Mouse (Mus musculus) hindbrain, embryonic 16.5 days (tissue): ENCODE measurements around the gene Pth2. TPM values are rescaled to one million over a fixed set of nuclear protein-coding genes. Genes with fewer than 3 reads are reported as not detected.
"Not testable (repeated sequence)": the region's sequence is repeated elsewhere in the genome, so short reads cannot be mapped to it uniquely, and the experiment has no call there.

Experiments used
- ATAC-seq: fragments of 200-750 bp; cut with Nextera tagmentation; 2 replicates; pipeline ENCODE4 v1.8.0; 2017; ENCODE audit warnings: moderate TSS enrichment, moderate library complexity
- H3K27ac ChIP-seq: fragments of 300-500 bp; sonication (generic); 2 replicates; pipeline ENCODE4 v1.5.1; 2014; ENCODE audit warnings: low read depth, mild to moderate bottlenecking, control low read depth, low read length, moderate library complexity
- H3K27me3 ChIP-seq: fragments of 300-500 bp; sonication (generic); replicated peaks from 2 replicates; pipeline ENCODE4 v1.6.1; 2014; ENCODE audit warnings: low read length; ENCODE audit not compliant: control insufficient read depth, insufficient read depth
- H3K36me3 ChIP-seq: fragments of 300-500 bp; sonication (generic); 2 replicates; pipeline ENCODE4 v1.6.1; 2014; ENCODE audit warnings: mild to moderate bottlenecking, low read length, moderate library complexity, mixed read lengths; ENCODE audit not compliant: control insufficient read depth, insufficient read depth
- H3K4me1 ChIP-seq: fragments of 300-500 bp; sonication (generic); 2 replicates; pipeline ENCODE4 v1.6.1; 2014; ENCODE audit warnings: low read depth, low read length; ENCODE audit not compliant: control insufficient read depth, insufficient read depth
- H3K4me2 ChIP-seq: fragments of 300-500 bp; sonication (generic); 2 replicates; pipeline ENCODE4 v1.6.1; 2014; ENCODE audit warnings: mild to moderate bottlenecking, low read length, control low read depth, moderate library complexity
- H3K4me3 ChIP-seq: fragments of 300-500 bp; sonication (generic); 2 replicates; pipeline ENCODE4 v1.5.1; 2014; ENCODE audit warnings: mild to moderate bottlenecking, low read length, control low read depth, moderate library complexity
- H3K9ac ChIP-seq: fragments of 300-500 bp; sonication (generic); 2 replicates; pipeline ENCODE4 v1.6.1; 2014; ENCODE audit warnings: low read depth, mild to moderate bottlenecking, control low read depth, low read length, moderate library complexity
- H3K9me3 ChIP-seq: fragments of 300-500 bp; sonication (generic); 2 replicates; pipeline ENCODE4 v1.6.1; 2014; ENCODE audit warnings: mild to moderate bottlenecking, low read length, moderate library complexity; ENCODE audit not compliant: control insufficient read depth
- WGBS: fragments of 180-500 bp; shearing (Covaris S2); extraction: QIAGEN DNeasy Blood & Tissue Kit; methylation state at CpG from one replicate; pipeline ENCODE4 v1.1.7; 2014; 5-methylcytosine and 5-hydroxymethylcytosine counted together
- polyA plus RNA-seq: library from polyadenylated mRNA; unstranded; fragments of >200 nt; fragmentation: Nextera tagmentation; extraction: Ambion mirVana; gene quantifications from 2 replicates; pipeline ENCODE4 v1.2.1, GENCODE M21; 2015

Pth2 gene
- polyA plus RNA-seq, 1 experiment from 2014 or later = 1.4 TPM

DNA sequence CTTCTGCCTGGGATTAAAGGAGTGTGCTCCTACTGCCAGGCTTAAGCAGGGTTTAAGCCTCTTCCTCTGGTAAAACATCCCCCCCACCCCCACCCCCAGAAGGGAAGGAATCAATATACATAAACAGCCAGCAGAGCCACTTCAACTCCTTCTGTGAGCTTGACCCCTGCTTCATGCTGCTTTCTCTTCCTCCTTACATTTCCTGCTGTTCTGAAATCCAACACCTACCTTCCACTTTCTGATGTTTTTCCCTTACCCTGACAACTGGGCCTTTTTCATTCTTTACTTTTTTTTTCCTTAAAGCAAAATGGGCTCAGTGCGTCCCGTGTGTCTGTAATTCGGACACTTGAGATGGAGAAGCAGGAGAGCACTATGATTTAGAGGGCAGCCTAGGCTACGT, 30.5 kb upstream of the Pth2 start:
- Histone ChIP-seq H3K4me3 (no peak overlapping the region), H3K9me3 (no peaks in the 10 kb centered on the region), H3K4me1 (peaks cover 9% of the 10 kb centered on the region), H3K4me2 (no peak overlapping the region), H3K36me3 (no peaks in the 10 kb centered on the region), H3K27me3 (no peaks in the 10 kb centered on the region), H3K9ac (no peak overlapping the region), H3K27ac (no peak overlapping the region)
- WGBS = 70% methylated on average over 4 of the region's 4 CpGs
- ATAC-seq = no peak

DNA sequence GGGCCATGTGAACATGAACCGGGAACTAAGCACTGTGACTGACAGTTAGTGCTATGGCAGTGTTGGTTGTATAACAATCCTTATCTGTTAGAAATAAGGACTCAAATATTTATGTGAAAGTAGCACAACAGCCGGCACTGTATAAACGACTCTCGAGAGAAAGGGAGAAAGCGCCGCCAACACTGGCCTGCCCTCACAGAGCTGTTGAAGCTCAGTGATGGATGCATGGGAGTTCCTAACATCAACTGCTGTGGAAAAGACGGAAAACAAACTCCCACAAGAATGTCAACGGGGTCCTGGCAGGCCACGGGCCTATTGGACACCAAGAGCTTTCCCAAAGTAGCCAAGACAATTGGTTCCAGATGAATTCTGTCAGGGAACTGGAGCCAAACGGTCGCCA, 29.5 kb upstream of the Pth2 start:
- no peak overlapping the region for H3K9ac ChIP-seq
- H3K27me3 ChIP-seq = no peaks in the 10 kb centered on the region
- no peaks in the 10 kb centered on the region for H3K9me3 ChIP-seq
- no peaks in the 10 kb centered on the region for H3K36me3 ChIP-seq
- H3K4me1 ChIP-seq = peaks cover 9% of the 10 kb centered on the region
- no peak overlapping the region for H3K4me2 ChIP-seq
- 57% methylated on average over 11 of the region's 11 CpGs for WGBS
- H3K27ac ChIP-seq = no peak overlapping the region
- H3K4me3 ChIP-seq = no peak overlapping the region
- no peak for ATAC-seq

DNA sequence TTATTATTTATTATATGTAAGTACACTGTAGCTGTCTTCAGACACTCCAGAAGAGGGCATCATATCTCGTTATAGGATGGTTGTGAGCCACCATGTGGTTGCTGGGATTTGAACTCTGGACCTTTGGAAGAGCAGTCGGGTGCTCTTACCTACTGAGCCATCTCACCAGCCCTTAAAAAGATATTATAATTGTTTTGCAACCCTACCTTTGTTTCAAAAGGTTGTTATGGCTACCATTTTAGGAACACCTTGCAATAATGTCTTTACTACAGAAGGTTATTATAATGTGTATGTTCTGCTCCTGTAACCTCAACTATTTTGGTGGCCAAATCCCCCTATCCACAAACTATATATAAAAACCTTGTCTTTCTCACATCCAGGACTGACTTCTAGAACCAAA, 27.7 kb upstream of the Pth2 start:
- not testable (repeated sequence) for H3K4me1 ChIP-seq, H3K4me3 ChIP-seq, H3K27me3 ChIP-seq, H3K4me2 ChIP-seq, ATAC-seq, H3K9ac ChIP-seq, H3K9me3 ChIP-seq, H3K27ac ChIP-seq, H3K36me3 ChIP-seq
- WGBS = 94% methylated on average over 2 of the region's 2 CpGs

DNA sequence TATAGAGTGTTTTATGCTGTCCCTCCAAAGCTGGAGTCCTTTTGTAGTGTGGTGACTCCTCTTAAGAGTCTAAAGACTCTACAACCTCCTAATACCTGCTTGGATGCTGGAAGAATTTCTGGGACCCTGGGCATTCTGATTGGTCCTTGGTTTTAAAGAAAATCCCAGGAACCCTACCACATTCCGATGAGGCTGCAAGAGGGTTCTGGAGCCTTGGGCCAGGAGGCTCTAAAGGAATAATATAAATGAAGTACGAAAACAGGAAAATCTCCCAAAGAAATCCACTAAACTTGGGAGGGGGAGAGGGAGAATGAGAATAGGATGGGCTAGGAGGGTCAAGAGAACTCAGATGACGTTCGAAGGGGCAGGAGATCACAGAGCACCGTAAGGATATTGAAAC, 27.2 kb upstream of the Pth2 start:
- 4% methylated on average over 5 of the region's 5 CpGs for WGBS
- no peaks in the 10 kb centered on the region for H3K27me3 ChIP-seq
- peak overlapping the region; percentile 69 for H3K4me3 ChIP-seq
- H3K9me3 ChIP-seq = no peaks in the 10 kb centered on the region
- ATAC-seq = no peak
- peak overlapping the region; percentile 96 for H3K27ac ChIP-seq
- H3K4me1 ChIP-seq = peaks cover 9% of the 10 kb centered on the region
- peak overlapping the region; percentile 81 for H3K9ac ChIP-seq
- H3K36me3 ChIP-seq = 0 out of 2 replicates have a peak, but pooled peaks cover 4% of the 10 kb centered on the region
- H3K4me2 ChIP-seq = peak overlapping the region; percentile 84

DNA sequence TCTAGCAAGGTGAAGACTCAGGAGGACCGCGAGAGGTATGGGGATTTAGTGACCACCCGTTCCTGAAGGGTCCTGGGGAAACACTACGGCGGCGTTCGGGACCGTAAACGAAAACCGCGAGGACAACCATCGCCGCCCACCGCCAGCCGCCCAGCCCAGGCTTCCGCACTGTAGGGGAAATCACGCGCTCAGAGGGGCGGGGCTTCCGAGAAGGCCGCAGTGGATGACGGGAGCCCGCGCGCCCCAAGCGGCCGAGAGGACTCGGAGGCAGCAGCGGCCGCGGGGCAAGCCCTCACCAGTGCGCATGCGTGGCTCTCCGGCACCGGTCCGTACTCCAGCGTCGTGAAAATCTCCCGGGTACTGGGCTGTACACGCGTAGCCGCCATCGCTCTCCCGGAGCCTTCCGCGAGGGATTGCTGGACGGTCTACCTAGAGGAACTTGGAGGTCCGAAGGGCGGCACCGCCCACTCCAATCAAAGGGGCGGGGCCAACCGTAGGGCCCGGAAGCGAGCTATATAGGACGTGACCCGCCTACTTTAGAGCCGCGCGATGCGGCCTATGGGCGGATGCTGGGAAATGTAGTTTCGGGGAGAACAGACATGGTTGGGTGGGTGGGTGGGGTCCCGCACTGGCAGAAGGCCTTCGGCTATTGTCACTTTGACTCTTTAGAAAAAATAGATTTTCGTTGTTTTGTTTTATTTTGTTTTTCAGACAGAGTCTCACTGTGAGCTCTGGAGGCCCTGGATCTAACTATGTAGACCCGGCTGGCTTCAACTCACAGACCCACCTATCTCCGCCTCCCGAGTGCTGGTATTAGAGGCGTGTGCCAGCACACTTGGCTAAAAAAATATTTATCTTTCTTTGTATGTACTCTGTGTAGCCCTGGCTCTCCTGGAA, 26.5 kb upstream of the Pth2 start, which contains the start of the genes Pih1d1 and Aldh16a1:
Gene Pih1d1 (plus strand): TSS at position 208 of the 897 bp plus-strand sequence.
Gene Aldh16a1 (minus strand): TSS at position 489 of the 897 bp plus-strand sequence.
- H3K27ac ChIP-seq = peak within 1 kb of the TSS; percentile 96
- H3K27me3 ChIP-seq = no peaks in the 10 kb centered on the region
- peak within 1 kb of the TSS; percentile 84 for H3K4me2 ChIP-seq
- H3K36me3 ChIP-seq = 0 out of 2 replicates have a peak, but pooled peaks cover 4% of the 10 kb centered on the region
- WGBS = 4% methylated on average over 67 of the region's 69 CpGs
- H3K4me3 ChIP-seq = peak within 1 kb of the TSS; percentile 69
- peak within 1 kb of the TSS; percentile 81 for H3K9ac ChIP-seq
- H3K4me1 ChIP-seq = peaks cover 9% of the 10 kb centered on the region
- no peaks in the 10 kb centered on the region for H3K9me3 ChIP-seq
- peak; percentile 96 for ATAC-seq

DNA sequence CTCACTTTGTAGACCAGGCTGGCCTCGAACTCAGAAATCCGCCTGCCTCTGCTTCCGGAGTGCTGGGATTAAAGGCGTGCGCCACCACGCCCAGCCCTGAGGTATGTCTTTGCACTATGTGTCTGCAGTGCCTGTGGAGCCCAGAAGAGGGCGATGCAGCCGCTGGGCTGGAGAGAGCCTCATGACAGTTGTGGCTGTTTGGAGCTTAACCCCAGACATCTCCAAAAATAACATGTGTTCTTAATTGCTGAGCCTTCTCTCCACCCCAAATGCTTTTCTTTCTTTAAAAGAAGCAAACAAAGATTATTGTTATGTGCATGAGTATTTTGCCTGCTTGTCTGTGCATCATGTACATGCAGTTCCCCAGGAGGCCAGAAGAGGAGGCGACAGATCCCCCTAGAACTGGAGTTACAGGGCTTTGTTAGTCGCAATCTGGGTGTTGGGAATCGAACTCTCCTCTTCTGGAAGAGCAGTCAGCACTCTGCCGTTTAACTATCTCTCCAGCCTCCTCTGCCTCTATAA, 25.7 kb upstream of the Pth2 start:
- peaks cover 9% of the 10 kb centered on the region for H3K4me1 ChIP-seq
- H3K9ac ChIP-seq = no peak overlapping the region
- peak overlapping the region; percentile 84 for H3K4me2 ChIP-seq
- WGBS = 80% methylated on average over 12 of the region's 12 CpGs
- peak overlapping the region; percentile 69 for H3K4me3 ChIP-seq
- peak overlapping the region; percentile 25; the same call in 1 of the 2 replicates for H3K27ac ChIP-seq
- no peaks in the 10 kb centered on the region for H3K27me3 ChIP-seq
- peaks cover 5% of the 10 kb centered on the region; the same call in 1 of the 2 replicates for H3K36me3 ChIP-seq
- H3K9me3 ChIP-seq = no peaks in the 10 kb centered on the region
- ATAC-seq = no peak

DNA sequence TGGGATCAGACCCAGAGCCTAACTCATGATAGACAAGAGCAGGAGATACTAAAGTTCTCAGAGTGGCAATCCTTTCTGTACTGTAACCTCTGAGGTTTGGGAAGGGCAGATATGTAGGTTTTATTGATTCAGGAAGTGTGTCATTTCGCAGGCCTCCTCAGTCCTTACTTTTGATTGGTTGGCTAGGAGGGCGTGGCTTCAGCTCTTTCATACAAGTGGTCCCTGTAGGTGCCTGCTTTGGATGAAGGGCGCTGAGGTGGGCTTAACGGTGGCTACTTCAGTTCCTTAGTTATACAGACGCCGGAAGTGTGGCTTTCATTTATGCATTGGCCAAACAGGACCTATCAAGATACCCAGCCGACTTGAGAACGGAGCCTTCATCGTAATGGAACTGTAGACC, 25.2 kb upstream of the Pth2 start:
- no peaks in the 10 kb centered on the region for H3K9me3 ChIP-seq
- peaks cover 9% of the 10 kb centered on the region for H3K4me1 ChIP-seq
- 86% methylated on average over 9 of the region's 9 CpGs for WGBS
- no peak overlapping the region for H3K4me3 ChIP-seq
- no peak overlapping the region for H3K27ac ChIP-seq
- H3K4me2 ChIP-seq = peak overlapping the region; percentile 84
- H3K36me3 ChIP-seq = peaks cover 9% of the 10 kb centered on the region; the same call in 1 of the 2 replicates
- no peaks in the 10 kb centered on the region for H3K27me3 ChIP-seq
- no peak for ATAC-seq
- H3K9ac ChIP-seq = no peak overlapping the region

DNA sequence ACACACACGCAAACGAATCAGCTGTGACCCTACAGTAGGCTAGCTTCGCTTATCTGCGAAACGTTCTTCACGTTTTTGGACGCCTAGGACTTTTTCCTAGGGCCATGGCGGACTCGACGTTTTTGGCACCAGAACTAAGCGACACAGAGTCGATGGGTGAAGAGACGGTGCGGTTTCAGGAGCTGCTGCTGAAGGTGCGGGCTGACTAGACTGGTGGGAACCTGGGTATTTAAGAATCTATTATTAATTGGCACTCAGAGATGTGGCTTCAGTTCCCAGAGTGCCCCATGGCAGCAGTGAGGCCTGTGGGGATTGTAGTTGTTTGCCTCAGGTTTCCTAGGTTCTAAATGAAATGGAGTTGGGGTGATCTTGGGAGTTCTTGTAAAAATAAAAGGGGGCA, 24.6 kb upstream of the Pth2 start:
- Histone ChIP-seq H3K27me3 (no peaks in the 10 kb centered on the region), H3K27ac (no peak overlapping the region), H3K4me3 (no peak overlapping the region), H3K36me3 (peaks cover 9% of the 10 kb centered on the region; the same call in 1 of the 2 replicates), H3K9me3 (no peaks in the 10 kb centered on the region), H3K4me1 (peaks cover 9% of the 10 kb centered on the region), H3K9ac (no peak overlapping the region), H3K4me2 (no peak overlapping the region)
- no peak for ATAC-seq
- WGBS = 95% methylated on average over 15 of the region's 15 CpGs

DNA sequence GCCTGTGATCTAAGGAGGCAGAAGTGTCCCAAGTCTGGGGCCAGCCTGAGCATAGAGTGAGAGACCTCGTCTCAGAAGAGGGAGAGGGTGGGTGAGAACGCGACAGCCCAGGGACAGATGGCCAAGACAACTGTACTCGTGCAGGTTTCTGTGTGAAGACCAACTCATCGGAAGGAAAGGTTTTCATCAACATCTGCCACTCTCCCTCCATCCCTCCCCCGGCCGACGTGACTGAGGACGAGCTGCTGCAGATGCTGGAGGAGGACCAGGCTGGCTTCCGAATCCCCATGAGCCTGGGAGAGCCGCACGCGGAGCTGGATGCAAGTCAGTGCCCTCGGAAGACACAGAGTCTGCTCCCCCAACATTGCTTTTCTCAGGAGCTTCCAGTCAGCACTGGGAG, 23.3 kb upstream of the Pth2 start:
- Histone ChIP-seq H3K27ac (no peak overlapping the region), H3K9ac (no peak overlapping the region), H3K4me3 (no peak overlapping the region), H3K36me3 (peaks cover 9% of the 10 kb centered on the region; the same call in 1 of the 2 replicates), H3K9me3 (no peaks in the 10 kb centered on the region), H3K27me3 (no peaks in the 10 kb centered on the region), H3K4me1 (peaks cover 14% of the 10 kb centered on the region), H3K4me2 (no peak overlapping the region)
- WGBS = 86% methylated on average over 14 of the region's 14 CpGs
- ATAC-seq = no peak
